Mouse (Mus musculus) adrenal gland, postnatal 0 days (tissue): ENCODE data around the gene Hdac9. TPM values are rescaled to one million over a fixed set of nuclear protein-coding genes. Genes with fewer than 3 reads are reported as not detected.

Source experiments
- polyA plus RNA-seq: library from polyadenylated mRNA; unstranded; fragments of >200 nt; fragmentation: Nextera tagmentation; extraction: Ambion mirVana; gene quantifications from 2 replicates; pipeline ENCODE4 v1.2.1, GENCODE M21; 2015

Gene Hdac9
- 2.5 and 3.1 TPM in 2 replicates for polyA plus RNA-seq

GRCm38 (mm10) chr12:34916995-34917394, at the start of gene Hdac9:
Hdac9 (minus strand) TSS chr12:34917095.

Other genes starting within 250 kb of the Hdac9 start
- not detected in 2 replicates for gene Prps1l1, start 67.7 kb upstream of the Hdac9 start, polyA plus RNA-seq
- gene Snx13, start 130.1 kb upstream of the Hdac9 start, polyA plus RNA-seq: 15.2 and 21.8 TPM in 2 replicates